Mouse (Mus musculus) spleen, adult 2 months (tissue): ENCODE data around the gene Klf12. TPM values are rescaled to one million over a fixed set of nuclear protein-coding genes. Genes with fewer than 3 reads are reported as not detected.

Source experiments
- DNase-seq, 2 experiments: peaks; one replicate each; pipeline versions ENCODE4 v3.0.0 to v3.0.0-alpha.2; 2012 to 2021; ENCODE audit warnings: low spot score in 2 of 2, low read depth in 1 of 2
- H3K27ac ChIP-seq: fragments of 200-500 bp; 2 replicates; pipeline ENCODE4 v1.5.1; 2012; ENCODE audit warnings: low read length, inconsistent platforms; ENCODE audit not compliant: insufficient read depth
- H3K27me3 ChIP-seq: fragments of 200-500 bp; 2 replicates; pipeline ENCODE4 v1.6.1; 2012; ENCODE audit warnings: mild to moderate bottlenecking, moderate library complexity, low read length, inconsistent platforms; ENCODE audit not compliant: control insufficient read depth, insufficient read depth
- H3K36me3 ChIP-seq: fragments of 200-500 bp; 2 replicates; pipeline ENCODE4 v1.6.1; 2012; ENCODE audit warnings: mild to moderate bottlenecking, low read length, inconsistent platforms; ENCODE audit not compliant: control insufficient read depth, insufficient read depth
- H3K4me1 ChIP-seq: fragments of 200-500 bp; 2 replicates; pipeline ENCODE4 v1.6.1; 2011; ENCODE audit warnings: inconsistent platforms; ENCODE audit not compliant: control insufficient read depth, insufficient read depth, insufficient read length
- H3K4me3 ChIP-seq: fragments of 200-500 bp; 2 replicates; pipeline ENCODE4 v1.5.1; 2011; ENCODE audit warnings: mild to moderate bottlenecking, inconsistent platforms; ENCODE audit not compliant: insufficient read depth, insufficient read length; ENCODE audit errors: extremely low read depth
- CTCF ChIP-seq: fragments of 200-500 bp; IDR thresholded peaks from 2 replicates; pipeline ENCODE4 v1.5.1; 2011; ENCODE audit warnings: mild to moderate bottlenecking, inconsistent platforms; ENCODE audit not compliant: insufficient read depth, insufficient read length, insufficient replicate concordance; ENCODE audit errors: extremely low read depth
- POLR2A ChIP-seq: fragments of 200-500 bp; IDR thresholded peaks from 2 replicates; pipeline ENCODE4 v1.6.1; 2011; ENCODE audit warnings: low read depth, low read length, inconsistent platforms
- WGBS: fragments of 180-500 bp; shearing (Covaris S2); methylation state at CpG from one replicate; pipeline ENCODE4 v1.1.7; 2018; 5-methylcytosine and 5-hydroxymethylcytosine counted together
- polyA plus RNA-seq: library from polyadenylated mRNA; depleted of rRNA; stranded (reverse); fragments of >200 nt; gene quantifications from 2 replicates; pipeline ENCODE4 v1.2.3, GENCODE M21; 2012

The Klf12 gene
- polyA plus RNA-seq, 1 experiment = 2.5 TPM

DNA sequence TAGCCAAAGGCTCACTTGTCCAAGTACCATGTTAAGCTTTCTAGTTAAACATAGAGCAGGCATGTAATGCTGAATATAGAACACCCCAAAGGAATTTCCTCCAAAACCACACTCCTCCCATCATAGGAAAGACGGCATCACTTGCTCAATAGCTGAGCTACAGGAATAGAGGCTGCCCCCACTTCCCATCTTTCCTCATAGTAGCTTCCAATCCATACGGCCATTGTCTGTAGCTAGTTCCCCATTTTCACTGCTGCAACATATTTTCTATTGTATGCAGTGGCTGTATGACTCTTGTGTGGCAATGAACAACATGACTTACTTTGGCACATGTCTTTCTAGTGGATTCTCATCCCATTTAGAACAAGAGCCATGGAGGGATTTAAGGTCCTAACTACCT is 267.3 kb downstream of the Klf12 start:
- no peaks in the 10 kb centered on the region for H3K36me3 ChIP-seq
- no peak for DNase-seq
- no peak overlapping the region for H3K27ac ChIP-seq
- 73% methylated on average over 2 of the region's 2 CpGs for WGBS
- H3K4me3 ChIP-seq = no peak overlapping the region
- H3K27me3 ChIP-seq = no peaks in the 10 kb centered on the region
- TF ChIP-seq POLR2A (no peak), CTCF (no peak)
- H3K4me1 ChIP-seq = no peaks in the 10 kb centered on the region

DNA sequence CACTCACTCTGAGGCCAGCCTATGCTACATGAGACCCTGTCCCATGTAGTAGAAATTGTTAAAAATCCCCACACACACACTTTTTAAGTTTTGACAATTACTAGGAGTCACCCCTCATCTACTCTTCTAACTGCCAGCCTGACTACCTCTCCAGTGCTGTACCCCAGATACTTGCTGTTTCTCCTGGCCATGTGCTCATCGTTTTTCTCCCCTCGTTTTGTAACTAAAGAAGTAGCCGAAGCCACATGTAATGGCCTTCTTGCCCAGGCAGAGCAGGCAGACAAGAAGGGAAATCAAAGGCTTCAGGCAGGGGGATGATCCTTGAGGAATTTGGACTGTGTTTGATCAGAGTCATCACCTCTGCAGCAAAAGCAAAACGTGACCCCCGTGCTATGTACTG is 274.0 kb downstream of the Klf12 start:
- no peak for DNase-seq
- H3K27me3 ChIP-seq = no peaks in the 10 kb centered on the region
- WGBS = 89% methylated on average over 5 of the region's 5 CpGs
- no peaks in the 10 kb centered on the region for H3K36me3 ChIP-seq
- H3K4me1 ChIP-seq = no peaks in the 10 kb centered on the region
- no peak overlapping the region for H3K27ac ChIP-seq
- no peak overlapping the region for H3K4me3 ChIP-seq
- TF ChIP-seq POLR2A (no peak), CTCF (no peak)

DNA sequence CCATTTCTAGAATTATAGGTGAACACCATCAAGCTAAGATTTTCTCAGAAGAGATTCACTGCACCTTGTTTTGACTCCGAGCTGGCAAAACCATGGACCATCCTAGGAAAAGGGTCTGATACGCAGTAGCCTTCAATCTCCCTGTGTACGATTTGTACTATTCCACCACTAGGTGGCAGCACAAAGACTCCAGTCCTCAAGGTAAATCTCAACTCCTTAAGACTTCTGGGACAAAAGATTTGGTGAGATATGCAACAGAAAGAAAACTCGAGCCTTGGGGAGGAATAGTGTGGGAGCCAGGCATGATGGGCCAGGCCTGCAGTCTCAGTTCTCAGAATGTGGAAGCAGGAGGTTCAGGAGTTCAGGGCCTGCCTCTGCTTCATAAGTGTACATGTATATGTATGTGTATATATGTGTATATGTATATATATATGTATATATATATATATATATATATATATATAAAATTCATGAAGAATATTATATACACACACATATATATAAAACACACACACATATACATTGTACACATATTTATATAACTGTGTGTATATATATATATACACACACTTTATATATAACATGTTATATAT is 274.6 kb downstream of the Klf12 start:
- H3K36me3 ChIP-seq = no peaks in the 10 kb centered on the region
- no peak for DNase-seq
- no peaks in the 10 kb centered on the region for H3K4me1 ChIP-seq
- H3K27ac ChIP-seq = no peak overlapping the region
- TF ChIP-seq POLR2A (no peak), CTCF (no peak)
- 40% methylated on average over 4 of the region's 4 CpGs for WGBS
- no peaks in the 10 kb centered on the region for H3K27me3 ChIP-seq
- H3K4me3 ChIP-seq = no peak overlapping the region

DNA sequence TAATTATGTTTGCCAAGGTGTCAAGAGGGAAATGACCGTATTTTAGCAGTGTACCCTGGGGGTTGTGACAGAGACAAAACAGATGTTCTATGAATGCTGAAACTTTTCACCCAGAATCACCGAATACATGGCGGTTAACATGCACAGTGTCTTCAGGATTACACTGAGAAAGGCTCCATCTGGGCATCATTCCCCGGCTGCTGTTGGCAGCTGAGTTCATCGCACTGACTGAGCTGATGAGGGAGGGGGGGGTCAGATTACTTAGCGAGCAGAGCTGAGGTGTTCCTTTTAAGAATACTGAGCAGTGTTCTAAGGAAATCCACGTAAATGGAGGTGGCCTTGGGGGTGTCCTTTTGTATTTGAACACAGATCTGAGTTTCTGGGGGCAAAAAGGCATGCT is 301.0 kb downstream of the Klf12 start:
- Histone ChIP-seq H3K27me3 (no peaks in the 10 kb centered on the region), H3K27ac (no peak overlapping the region), H3K4me1 (no peaks in the 10 kb centered on the region), H3K36me3 (no peaks in the 10 kb centered on the region), H3K4me3 (no peak overlapping the region)
- TF ChIP-seq CTCF (no peak), POLR2A (no peak)
- DNase-seq = no peak
- 89% methylated on average over 7 of the region's 7 CpGs for WGBS

DNA sequence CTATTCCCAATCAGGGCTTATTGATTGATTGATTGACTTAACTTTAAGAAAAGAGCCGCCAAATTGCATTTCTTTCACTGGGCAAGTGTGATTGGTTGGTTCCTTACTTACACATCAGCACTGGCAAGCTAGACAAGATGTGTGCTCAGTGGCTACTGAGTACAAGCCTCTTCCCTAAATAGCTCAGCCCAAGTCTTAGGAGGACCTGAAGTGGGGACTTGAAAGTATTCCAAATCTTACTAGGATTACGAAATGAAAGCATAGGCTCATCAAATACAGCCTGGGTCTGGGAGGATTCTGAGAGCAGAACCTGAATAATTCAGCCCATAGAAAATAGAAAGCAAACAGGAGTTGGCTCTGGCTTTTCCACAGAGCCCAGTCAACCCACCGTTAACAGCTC is 303.3 kb downstream of the Klf12 start:
- H3K27me3 ChIP-seq = no peaks in the 10 kb centered on the region
- no peaks in the 10 kb centered on the region for H3K36me3 ChIP-seq
- DNase-seq = no peak
- no peaks in the 10 kb centered on the region for H3K4me1 ChIP-seq
- H3K4me3 ChIP-seq = no peak overlapping the region
- whole genome bisulfite sequencing = 84% methylated on average over 3 of the region's 3 CpGs
- no peak overlapping the region for H3K27ac ChIP-seq
- TF ChIP-seq POLR2A (no peak), CTCF (no peak)

DNA sequence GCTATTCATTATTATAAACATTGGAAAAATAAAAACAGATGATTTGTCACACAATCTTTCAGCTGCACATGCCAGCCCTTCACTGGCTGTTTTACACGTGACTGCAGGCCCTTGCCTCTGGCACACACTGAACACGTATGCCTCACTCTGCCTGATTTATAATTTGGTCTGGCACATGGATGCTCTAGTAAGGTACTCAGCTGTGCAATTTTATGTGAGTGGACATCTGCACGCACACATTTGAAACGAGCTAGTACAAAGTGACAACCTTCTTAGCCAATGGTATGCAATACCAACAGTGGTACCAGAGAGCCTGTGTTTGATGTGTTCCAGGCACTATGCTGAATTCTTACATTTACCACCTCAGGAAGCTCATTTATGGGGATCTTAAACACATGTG is 316.6 kb downstream of the Klf12 start:
- no peak overlapping the region for H3K27ac ChIP-seq
- WGBS = 92% methylated on average over 4 of the region's 4 CpGs
- no peak for DNase-seq

DNA sequence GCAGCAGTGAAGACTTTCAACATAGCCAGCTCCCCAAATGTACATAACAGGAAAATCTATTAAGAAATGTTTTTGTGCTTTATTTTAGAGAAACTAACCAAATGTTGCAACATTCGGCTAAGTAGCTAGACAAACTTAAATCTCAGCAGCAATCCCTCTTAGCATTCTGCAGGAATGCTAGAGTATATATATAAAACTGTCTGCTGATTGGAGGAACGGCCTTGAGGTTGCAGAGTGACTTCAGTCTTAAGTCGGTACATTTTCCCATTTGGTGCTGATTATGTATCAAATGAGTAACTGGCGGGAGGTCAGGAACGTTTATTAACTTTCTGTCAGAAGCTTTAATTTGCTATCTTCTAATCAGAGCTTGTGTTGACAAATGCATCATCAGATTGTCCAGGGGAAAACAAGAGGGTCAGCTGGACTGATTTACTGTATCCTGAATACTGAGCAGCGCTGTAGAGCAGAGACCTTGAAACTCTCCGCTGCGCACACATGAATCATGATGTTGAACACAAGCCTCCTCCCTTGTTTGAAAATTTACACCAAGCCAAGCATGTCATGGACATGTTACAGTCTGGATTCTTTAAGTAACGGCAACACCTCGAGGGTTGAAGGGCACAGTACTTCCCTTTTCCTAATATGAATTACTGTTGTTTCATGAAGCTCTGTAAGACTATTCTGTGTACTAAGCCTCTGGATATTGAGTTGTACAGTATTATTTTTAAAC is 323.8 kb downstream of the Klf12 start:
- no peak for DNase-seq
- Histone ChIP-seq H3K4me1 (no peaks in the 10 kb centered on the region), H3K27ac (no peak overlapping the region), H3K36me3 (no peaks in the 10 kb centered on the region), H3K27me3 (no peaks in the 10 kb centered on the region), H3K4me3 (no peak overlapping the region)
- TF ChIP-seq POLR2A (no peak), CTCF (no peak)
- 82% methylated on average over 10 of the region's 10 CpGs for WGBS

More for the DNA sequence above, 316.6 kb downstream of the Klf12 start:
- H3K4me3 ChIP-seq = no peak overlapping the region
- H3K4me1 ChIP-seq = no peaks in the 10 kb centered on the region
- no peaks in the 10 kb centered on the region for H3K36me3 ChIP-seq
- no peaks in the 10 kb centered on the region for H3K27me3 ChIP-seq
- TF ChIP-seq POLR2A (no peak), CTCF (no peak)
